Mouse (Mus musculus) thymus, adult 2 months (tissue): ENCODE results near the gene Mycl.

Experiments
- CTCF ChIP-seq: fragments of 200-500 bp; IDR thresholded peaks from 2 replicates; pipeline ENCODE4 v1.5.1; 2012; ENCODE audit warnings: mild to moderate bottlenecking, control low read depth, low read length, moderate library complexity, borderline replicate concordance; ENCODE audit not compliant: control insufficient read depth, poor library complexity, insufficient read depth; ENCODE audit errors: extremely low read depth
- POLR2A ChIP-seq: fragments of 200-500 bp; IDR thresholded peaks from 2 replicates; pipeline ENCODE4 v1.6.1; 2012; ENCODE audit warnings: mild to moderate bottlenecking, low read length, control low read depth, moderate library complexity; ENCODE audit not compliant: control insufficient read depth, poor library complexity, insufficient read depth; ENCODE audit errors: extremely low read depth

DNA sequence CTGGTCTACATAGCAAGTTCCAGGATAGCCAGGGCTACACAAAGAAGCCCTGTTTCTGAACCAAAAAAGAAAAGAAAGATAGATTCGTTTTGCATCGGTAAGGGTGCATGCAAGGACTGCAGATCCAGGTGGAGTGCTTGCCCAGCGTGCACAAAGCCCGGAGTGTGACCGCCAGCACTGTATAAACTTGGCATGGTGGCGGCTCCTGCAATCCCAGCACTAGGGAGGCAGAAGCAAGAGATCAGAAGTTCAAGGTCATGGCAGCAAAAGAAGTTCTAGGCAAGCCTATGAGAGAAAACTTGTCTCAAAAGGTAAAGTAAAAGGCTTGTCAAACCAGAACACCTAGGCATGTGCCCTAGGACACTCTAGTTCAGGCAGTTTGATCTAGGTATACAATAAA is 45.7 kb downstream of the Mycl start:
- no peak for TF ChIP-seq CTCF
- TF ChIP-seq POLR2A, result no peak
